Mouse (Mus musculus) ES-E14 (cell line): ENCODE results near the gene 4930579F01Rik. TPM values are rescaled to one million over a fixed set of nuclear protein-coding genes. Genes with fewer than 3 reads are reported as not detected.

Source experiments
- DNase-seq: peaks from one replicate; pipeline ENCODE4 v3.0.0-alpha.2; 2013; ENCODE audit warnings: low read depth, low spot score
- H3K27ac ChIP-seq: 2 replicates; pipeline ENCODE4 v1.5.1; 2012; ENCODE audit warnings: low read depth, mild to moderate bottlenecking, low read length, moderate library complexity, mixed read lengths; ENCODE audit not compliant: poor library complexity, insufficient read depth, severe bottlenecking
- H3K36me3 ChIP-seq: 2 replicates; pipeline ENCODE4 v1.6.1; 2012; ENCODE audit warnings: mild to moderate bottlenecking, low read length, moderate library complexity, mixed read lengths; ENCODE audit not compliant: control insufficient read depth, poor library complexity, insufficient read depth, severe bottlenecking
- H3K4me1 ChIP-seq, 2 experiments: fragments of 150-350 bp in 1 of 2; sonication (generic) in 1 of 2; 2 replicates each; pipeline ENCODE4 v1.6.1; 2012; ENCODE audit warnings: low read length in 2 of 2, mild to moderate bottlenecking in 1 of 2, mixed read lengths in 1 of 2; ENCODE audit not compliant: control insufficient read depth in 2 of 2, insufficient read depth in 2 of 2, poor library complexity in 1 of 2
- H3K4me3 ChIP-seq, 2 experiments: fragments of 150-350 bp in 1 of 2; sonication (generic) in 1 of 2; 2 replicates each; pipeline ENCODE4 v1.5.1; 2012; ENCODE audit warnings: low read length in 2 of 2, low read depth in 1 of 2, mild to moderate bottlenecking in 1 of 2, mixed read lengths in 1 of 2; ENCODE audit not compliant: insufficient read depth in 1 of 2, poor library complexity in 1 of 2, severe bottlenecking in 1 of 2
- H3K9ac ChIP-seq: 2 replicates; pipeline ENCODE4 v1.6.1; 2012; ENCODE audit warnings: low read depth, mild to moderate bottlenecking, low read length, mixed read lengths; ENCODE audit not compliant: poor library complexity, insufficient read depth, severe bottlenecking
- H3K9me3 ChIP-seq: fragments of 150-350 bp; sonication (generic); 2 replicates; pipeline ENCODE4 v1.6.1; 2012; ENCODE audit warnings: low read depth, mild to moderate bottlenecking, low read length; ENCODE audit not compliant: control insufficient read depth, insufficient read depth
- CHD2 ChIP-seq: IDR thresholded peaks from 2 replicates; pipeline ENCODE4 v1.6.1; 2014; ENCODE audit warnings: mild to moderate bottlenecking, low read depth, low read length, inconsistent platforms
- HCFC1 ChIP-seq: IDR thresholded peaks from 2 replicates; pipeline ENCODE4 v1.6.1; 2012; ENCODE audit warnings: low read length, inconsistent platforms, borderline replicate concordance; ENCODE audit not compliant: insufficient read depth
- MAFK ChIP-seq: IDR thresholded peaks from 2 replicates; pipeline ENCODE4 v1.6.1; 2014; ENCODE audit warnings: mild to moderate bottlenecking, low read depth, low read length, inconsistent platforms; ENCODE audit not compliant: insufficient read depth
- ZC3H11A ChIP-seq: IDR thresholded peaks from 2 replicates; pipeline ENCODE4 v1.6.1; 2012; ENCODE audit warnings: low read depth, mild to moderate bottlenecking, inconsistent platforms, low read length, borderline replicate concordance
- ZNF384 ChIP-seq: IDR thresholded peaks from 2 replicates; pipeline ENCODE4 v1.6.1; 2012; ENCODE audit warnings: low read depth, low read length, inconsistent platforms
- in situ Hi-C, 2 experiments: fragments of 600-800 bp; cut with MboI; formaldehyde crosslinking; loops; one replicate each; pipeline ENCODE4 v1.15.1; 2025; ENCODE audit warnings: low sequenced_read_pairs in 2 of 2, inconsistent platforms in 1 of 2; ENCODE audit not compliant: unreplicated experiment in 2 of 2
- total RNA-seq: library from RNA; depleted of rRNA; stranded (reverse); fragments of 300-350 nt; gene quantifications from 2 replicates; pipeline ENCODE4 v1.2.3, GENCODE M21; 2012

Gene 4930579F01Rik
- total RNA-seq, 1 experiment: not detected

GRCm38 (mm10) chr3:138143315-138144059 is 50.1 kb downstream of the 4930579F01Rik start, which contains the start of gene Trmt10a:
TSS of gene Trmt10a (plus strand) at chr3:138143448.
- Histone ChIP-seq H3K9ac (peak within 1 kb of the TSS; percentile 99), H3K4me1 (peaks cover 0 to 2% of the 10 kb centered on the region in 2 experiments; a peak in 1 of 4 replicates), H3K9me3 (no peaks in the 10 kb centered on the region), H3K27ac (peak within 1 kb of the TSS; percentile 100), H3K36me3 (peaks cover 3% of the 10 kb centered on the region; the same call in 1 of the 2 replicates), H3K4me3 (peak within 1 kb of the TSS; percentile 95 to 99)
- peak; percentile 99 for DNase-seq
- peak; percentile 78; the same call in 1 of the 2 replicates for TF ChIP-seq CHD2
- no peak for TF ChIP-seq MAFK
- TF ChIP-seq ZC3H11A: peak; percentile 1; the same call in 1 of the 2 replicates
- TF ChIP-seq ZNF384: no peak
- peak; percentile 93 for TF ChIP-seq HCFC1
- in situ Hi-C loops: loop anchor here (10.0 to 25.0 kb wide), 2 partner anchors 356 to 369 kb away; no protein-coding TSS in a partner anchor

- Histone ChIP-seq H3K4me1 (peaks cover 0 to 2% of the 10 kb centered on the region in 2 experiments; a peak in 1 of 4 replicates), H3K9me3 (no peaks in the 10 kb centered on the region), H3K4me3 (peak overlapping the region; percentile 84 to 99), H3K36me3 (peaks cover 3% of the 10 kb centered on the region; the same call in 1 of the 2 replicates), H3K27ac (no peak overlapping the region; the same call in 1 of the 2 replicates), H3K9ac (peak overlapping the region; percentile 74)
- no peak for DNase-seq
- TF ChIP-seq CHD2: no peak; the same call in 1 of the 2 replicates
- TF ChIP-seq MAFK: no peak
- TF ChIP-seq HCFC1: no peak
- no peak for TF ChIP-seq ZC3H11A
- TF ChIP-seq ZNF384: no peak
- in situ Hi-C loops: loop anchor here (10.0 to 25.0 kb wide), 2 partner anchors 356 to 368 kb away; no protein-coding TSS in a partner anchor
Measured at GRCm38 (mm10) chr3:138142733-138143314, 50.8 kb downstream of the 4930579F01Rik start.

- in situ Hi-C loops: loop anchor here (10.0 to 25.0 kb wide), 2 partner anchors 355 to 367 kb away; no protein-coding TSS in a partner anchor
- no peaks in the 10 kb centered on the region for H3K9me3 ChIP-seq
- DNase-seq: no peak
- peak overlapping the region; percentile 46 to 99; a peak in 3 of 4 replicates for H3K4me3 ChIP-seq
- peaks cover 0 to 2% of the 10 kb centered on the region in 2 experiments; a peak in 1 of 4 replicates for H3K4me1 ChIP-seq
- H3K36me3 ChIP-seq: peaks cover 1% of the 10 kb centered on the region; the same call in 1 of the 2 replicates
- no peak overlapping the region for H3K27ac ChIP-seq
- no peak for TF ChIP-seq ZNF384
- no peak for TF ChIP-seq CHD2
- no peak for TF ChIP-seq HCFC1
- TF ChIP-seq ZC3H11A: no peak
- TF ChIP-seq MAFK: no peak
- peak overlapping the region; percentile 67; the same call in 1 of the 2 replicates for H3K9ac ChIP-seq
Measured at GRCm38 (mm10) chr3:138142052-138142732, 51.4 kb downstream of the 4930579F01Rik start.

GRCm38 (mm10) chr3:138139663-138140062 is 54.0 kb downstream of the 4930579F01Rik start:
- Histone ChIP-seq H3K9ac (no peak overlapping the region), H3K4me1 (peaks cover 0 to 2% of the 10 kb centered on the region in 2 experiments; a peak in 1 of 4 replicates), H3K27ac (no peak overlapping the region), H3K4me3 (no peak overlapping the region), H3K9me3 (no peaks in the 10 kb centered on the region), H3K36me3 (peaks cover 1% of the 10 kb centered on the region; the same call in 1 of the 2 replicates)
- in situ Hi-C loops: loop anchor here (10.0 to 25.0 kb wide), 2 partner anchors 352 to 365 kb away; no protein-coding TSS in a partner anchor
- DNase-seq: no peak
- no peak for TF ChIP-seq ZNF384
- no peak for TF ChIP-seq ZC3H11A
- TF ChIP-seq MAFK: no peak
- no peak for TF ChIP-seq CHD2
- no peak for TF ChIP-seq HCFC1
